Mouse (Mus musculus) large intestine, adult 2 months (tissue): ENCODE data around the gene Lag3. TPM values are rescaled to one million over a fixed set of nuclear protein-coding genes. Genes with fewer than 3 reads are reported as not detected.

ENCODE experiments used
- DNase-seq: peaks from one replicate; pipeline ENCODE4 v3.0.0-alpha.2; 2012; ENCODE audit warnings: low read depth, low spot score
- WGBS: fragments of 180-500 bp; shearing (Covaris S2); methylation state at CpG from one replicate; pipeline ENCODE4 v1.1.7; 2018; 5-methylcytosine and 5-hydroxymethylcytosine counted together
- polyA plus RNA-seq: library from polyadenylated mRNA; depleted of rRNA; stranded (reverse); fragments of >200 nt; gene quantifications from 2 replicates; pipeline ENCODE4 v1.2.3, GENCODE M21; 2012; rRNA removed

Lag3 gene
- polyA plus RNA-seq, 1 experiment = 3.8 TPM

DNA sequence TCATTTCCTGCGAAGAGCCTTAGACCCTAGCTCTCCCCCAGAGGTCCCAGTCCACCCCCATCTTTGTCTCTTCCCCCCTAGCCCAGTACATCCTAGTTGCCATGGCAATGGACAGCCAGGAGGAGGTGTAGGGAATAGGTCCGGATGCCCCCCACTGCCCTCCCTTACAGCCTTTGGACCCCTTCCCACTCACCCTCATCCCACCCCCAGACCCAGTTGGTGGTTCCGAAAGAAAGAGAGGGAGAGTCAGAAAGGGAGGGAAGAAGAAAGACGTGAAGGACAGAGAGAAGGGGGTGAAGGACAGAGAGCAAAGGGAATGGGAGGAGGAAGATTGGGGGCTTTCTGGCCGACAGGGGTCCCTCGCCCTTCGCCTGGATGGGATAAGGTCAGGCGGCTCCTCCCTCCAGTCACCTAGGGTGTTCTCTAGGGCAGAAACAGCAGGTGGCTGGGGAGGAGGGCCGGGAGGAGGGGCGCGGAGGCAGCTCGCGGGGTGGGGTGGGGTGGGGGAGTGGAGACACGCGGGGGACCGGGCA, 48.3 kb downstream of the Lag3 start:
- DNase-seq = no peak
- 1% methylated on average over 15 of the region's 16 CpGs for WGBS

DNA sequence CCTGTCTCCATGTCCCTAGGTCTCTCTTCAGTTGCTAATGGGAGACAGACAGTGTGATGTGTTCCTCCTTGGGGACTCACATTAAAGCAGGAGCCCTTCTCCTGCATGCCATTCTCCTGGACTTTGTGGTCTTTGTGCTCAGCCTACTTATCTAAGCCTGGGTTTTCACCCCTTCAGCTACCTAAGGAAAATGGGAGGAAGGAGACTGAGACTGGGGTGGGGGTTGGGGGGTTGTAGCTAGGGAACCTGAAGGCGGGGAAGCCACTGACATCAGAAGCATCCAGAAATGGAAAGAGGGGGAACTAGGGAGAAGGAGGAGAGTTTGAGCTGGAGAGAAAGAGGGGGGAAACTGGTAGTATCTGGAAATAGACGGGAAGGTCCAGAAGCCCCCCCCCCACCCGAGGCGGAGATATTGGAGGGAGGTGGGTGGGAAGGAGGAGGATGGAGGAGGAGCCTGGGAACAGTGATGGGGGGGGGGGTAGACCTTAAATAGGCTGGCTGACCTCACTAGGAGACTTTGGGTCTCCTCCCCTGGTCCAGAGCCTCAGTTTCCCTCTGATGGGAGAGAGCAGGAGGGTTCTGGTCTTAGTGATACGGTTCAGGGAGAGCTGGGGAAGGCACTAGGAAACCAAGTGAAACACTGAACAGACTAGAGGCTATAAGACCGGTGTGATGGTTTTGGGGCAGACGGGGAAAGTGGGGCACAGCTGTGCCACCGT, 48.9 kb downstream of the Lag3 start:
- 22% methylated on average over 8 of the region's 8 CpGs for WGBS
- DNase-seq = no peak

DNA sequence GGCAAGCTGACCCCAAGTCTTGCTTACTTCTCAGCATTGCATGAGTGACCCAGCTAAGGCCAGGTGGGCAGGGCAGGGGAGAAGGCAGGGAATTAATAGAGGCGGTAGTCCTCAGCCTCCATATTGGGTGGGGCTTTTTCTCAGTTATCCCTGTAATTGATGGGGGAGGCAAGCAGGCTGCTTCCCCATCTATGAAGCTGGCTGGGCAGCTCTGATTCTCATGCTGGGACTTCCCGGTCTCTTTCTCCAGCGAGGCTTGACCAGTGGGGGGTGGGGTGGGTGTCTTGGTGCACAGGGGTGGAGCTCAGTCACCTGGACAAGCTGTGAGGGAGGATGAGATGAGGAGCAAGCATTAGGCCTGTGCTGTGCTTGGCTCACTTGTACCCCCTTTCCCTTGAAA, 49.7 kb downstream of the Lag3 start:
- WGBS = 29% methylated on average over 3 of the region's 3 CpGs
- no peak for DNase-seq

DNA sequence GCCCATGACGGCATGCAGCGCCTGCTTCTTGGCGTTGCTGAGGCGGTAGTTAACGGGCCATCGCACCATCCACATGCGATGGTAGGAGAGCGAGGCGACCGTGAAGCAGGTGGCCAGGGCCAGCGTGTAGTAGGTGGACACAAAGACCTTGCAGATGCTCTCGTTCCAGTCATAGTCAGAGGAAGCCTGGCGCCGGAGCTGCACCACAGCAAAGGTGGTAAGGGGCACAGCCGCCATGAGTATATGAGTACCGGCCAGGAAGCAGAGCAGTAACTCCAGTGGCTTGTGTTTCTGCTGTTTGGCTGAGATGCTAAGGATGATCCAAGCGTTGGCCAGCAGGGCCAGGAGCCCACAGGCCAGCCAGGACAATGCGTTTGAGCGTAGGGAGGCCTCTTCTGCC, 50.2 kb downstream of the Lag3 start:
- no peak for DNase-seq
- WGBS = 85% methylated on average over 19 of the region's 19 CpGs

DNA sequence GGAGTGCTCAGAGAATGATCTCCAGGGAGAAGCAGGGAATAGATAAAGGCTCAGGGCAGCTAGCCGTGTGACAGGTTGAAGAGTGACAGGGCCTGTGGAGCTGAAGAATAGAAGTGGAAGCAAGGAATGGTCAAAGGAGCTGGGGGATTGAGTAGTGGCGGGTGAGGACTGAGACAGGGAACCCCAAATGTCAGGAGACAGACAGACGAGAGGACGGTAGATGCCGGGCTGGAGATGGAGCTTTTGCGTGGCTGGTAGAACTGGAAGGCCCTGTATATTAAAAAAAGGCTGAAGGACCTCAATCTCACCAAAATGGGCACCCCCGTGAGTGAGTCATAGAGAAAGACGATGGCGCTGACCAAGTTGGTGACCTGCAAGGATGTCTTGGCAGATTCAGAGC, 51.0 kb downstream of the Lag3 start:
- WGBS = 87% methylated on average over 9 of the region's 9 CpGs
- no peak for DNase-seq

DNA sequence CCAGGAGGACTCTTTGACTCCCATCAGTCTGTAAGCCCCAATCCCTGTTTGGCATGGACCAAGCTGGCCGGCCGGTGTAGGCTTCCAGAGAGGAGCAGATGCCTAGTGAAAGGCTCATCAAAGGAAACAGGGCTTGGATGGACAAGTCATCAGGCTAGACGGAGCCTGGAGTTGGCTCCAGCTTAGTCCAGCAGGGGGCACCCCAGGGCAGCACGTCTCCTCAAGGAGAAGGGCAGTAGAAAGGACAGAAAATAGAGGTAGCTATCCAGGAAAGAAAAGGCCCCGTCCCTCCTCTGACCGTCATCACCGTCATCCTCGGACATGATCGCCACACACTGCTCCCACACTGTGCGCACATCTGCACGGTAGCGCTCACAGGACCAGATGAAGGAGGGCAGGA, 51.8 kb downstream of the Lag3 start:
- 4% methylated on average over 12 of the region's 12 CpGs for WGBS
- peak; percentile 46 for DNase-seq

DNA sequence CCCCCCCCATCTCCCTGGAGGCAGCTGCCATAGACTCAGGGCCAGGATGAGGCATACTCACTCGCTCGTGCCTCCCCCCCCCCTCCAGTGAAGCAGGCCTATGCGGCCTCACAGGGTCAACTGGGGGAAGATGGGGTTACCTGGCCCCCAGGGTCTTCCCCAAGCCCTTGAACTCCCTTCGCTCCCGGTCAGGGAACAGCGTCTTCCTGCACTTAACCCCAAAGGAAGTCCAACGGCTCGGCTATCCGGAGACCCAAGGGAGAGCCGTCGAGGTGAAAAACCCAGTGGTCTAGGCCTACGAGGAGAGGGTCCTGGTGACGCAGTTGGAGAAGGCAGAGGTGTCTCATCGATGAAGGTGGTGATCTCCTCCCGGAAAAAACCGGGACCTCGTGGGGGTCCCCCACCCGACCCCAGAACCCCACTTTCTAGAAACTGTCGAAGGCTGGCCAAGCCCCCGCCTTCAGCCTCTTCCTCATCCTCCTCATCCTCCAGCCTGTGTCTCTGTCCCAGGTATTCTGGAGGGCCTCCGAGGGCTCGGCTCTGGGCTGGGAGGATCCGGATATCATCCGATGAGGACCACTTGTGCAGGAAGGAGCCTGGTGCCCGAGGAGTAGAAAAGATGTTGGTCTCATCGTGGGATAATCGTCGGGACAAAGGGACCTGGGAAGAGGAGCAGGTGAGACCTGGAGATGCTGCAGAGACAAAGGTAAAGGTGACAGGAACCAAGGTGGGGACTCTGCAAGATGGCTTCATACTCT, 52.8 kb downstream of the Lag3 start:
- DNase-seq = no peak
- WGBS = 75% methylated on average over 28 of the region's 28 CpGs

DNA sequence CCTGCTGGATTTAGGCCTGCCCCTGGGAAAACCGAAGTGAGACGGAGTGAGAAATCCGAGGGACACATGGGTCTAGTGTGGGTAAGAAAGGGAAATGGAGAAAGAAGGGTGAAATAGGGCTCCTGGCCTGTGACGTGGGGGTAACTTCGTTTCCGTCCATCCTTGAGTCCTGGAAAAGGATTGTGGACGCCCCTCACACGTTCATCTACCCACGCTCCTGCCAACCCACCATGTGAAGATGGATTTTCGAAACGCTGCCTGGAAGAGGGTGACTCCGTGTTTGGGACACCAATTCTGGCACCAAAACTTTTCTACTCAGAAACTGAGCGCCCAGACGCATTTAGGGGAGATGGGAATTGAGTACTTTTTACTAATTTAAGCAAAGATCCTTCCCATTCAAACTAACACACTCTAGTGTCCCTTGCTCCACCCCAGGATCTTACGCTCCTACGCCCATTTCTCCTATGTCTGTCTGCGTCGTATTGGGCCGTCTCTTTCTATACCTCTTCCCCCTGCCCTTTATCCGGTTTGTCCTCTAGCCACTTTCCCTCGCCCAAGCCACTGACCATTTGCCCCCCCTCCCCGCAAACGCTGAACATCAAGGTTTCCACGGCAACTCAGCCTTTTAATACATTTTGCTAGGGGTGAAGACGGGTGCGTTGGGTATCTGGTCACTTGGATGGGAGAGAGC, 53.5 kb downstream of the Lag3 start:
- DNase-seq = no peak
- 30% methylated on average over 26 of the region's 26 CpGs for WGBS

DNA sequence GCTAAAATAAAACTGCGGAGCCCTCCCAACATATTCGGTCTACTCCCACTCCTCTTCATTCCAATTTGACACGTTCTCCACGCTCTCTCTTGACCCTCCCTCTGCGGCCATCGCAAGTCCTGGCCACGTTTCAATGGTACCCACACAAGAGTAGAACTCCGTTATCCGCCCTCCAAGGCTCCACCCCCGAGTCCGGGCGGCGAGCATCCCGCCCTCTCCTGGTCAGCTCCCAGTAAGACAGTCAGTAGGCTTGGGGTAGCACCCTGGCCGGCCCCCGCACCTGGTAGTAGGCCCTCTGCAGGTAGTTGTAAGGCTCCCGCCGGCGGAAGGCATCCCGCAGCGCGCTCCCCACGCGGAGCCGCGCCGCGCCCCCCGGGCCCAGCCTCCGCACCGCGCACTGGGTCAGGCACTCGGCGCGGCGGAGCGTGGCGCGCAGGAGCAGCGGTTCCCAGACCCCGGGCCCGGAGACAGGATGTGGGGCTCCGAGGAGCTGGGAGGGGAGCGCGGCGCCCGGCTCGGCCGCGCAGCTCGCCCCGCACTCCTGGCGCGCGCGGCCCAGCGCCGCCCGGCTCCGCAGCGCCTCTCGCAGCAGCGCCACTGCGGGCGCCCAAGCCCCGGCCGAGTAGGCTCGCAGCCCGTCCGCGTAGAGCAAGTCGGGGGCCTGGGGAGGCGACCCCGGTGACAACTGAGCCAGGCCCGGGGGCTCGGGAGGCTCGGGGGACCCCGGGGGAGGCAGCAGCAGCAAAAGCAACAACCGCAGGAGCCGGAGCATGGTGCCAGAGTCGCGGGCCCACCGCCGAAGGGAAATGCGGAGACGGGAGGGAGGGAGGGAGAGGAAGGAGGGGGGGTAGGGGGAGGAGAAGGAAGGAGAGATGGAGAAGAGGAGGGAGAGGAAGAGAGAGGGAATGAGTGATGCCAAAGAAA, 54.3 kb downstream of the Lag3 start, which contains the start of gene P3h3:
Gene P3h3 (minus strand): TSS at position 837 of the 924 bp plus-strand sequence.
- 2% methylated on average over 86 of the region's 86 CpGs for WGBS
- no peak for DNase-seq

DNA sequence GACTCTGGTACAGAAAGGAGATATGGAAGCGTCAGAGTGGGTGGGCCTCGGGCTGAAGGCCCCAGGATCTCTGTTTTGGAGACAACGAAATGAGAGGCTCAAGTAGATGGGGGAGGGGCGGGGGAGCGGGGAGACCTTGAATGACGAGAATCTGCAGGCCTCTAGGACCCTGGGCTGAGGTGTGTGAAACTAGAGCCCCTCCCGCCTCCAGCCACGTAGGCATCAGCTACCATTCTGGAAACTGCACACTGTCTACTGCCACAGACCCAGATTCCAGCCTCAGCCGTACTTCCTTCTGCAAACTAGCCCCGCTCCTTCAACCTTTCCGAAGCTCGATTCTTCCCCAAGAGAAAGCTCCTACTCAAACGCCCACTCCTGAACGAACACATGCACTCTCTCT, 55.2 kb downstream of the Lag3 start:
- no peak for DNase-seq
- WGBS = 33% methylated on average over 14 of the region's 14 CpGs

DNA sequence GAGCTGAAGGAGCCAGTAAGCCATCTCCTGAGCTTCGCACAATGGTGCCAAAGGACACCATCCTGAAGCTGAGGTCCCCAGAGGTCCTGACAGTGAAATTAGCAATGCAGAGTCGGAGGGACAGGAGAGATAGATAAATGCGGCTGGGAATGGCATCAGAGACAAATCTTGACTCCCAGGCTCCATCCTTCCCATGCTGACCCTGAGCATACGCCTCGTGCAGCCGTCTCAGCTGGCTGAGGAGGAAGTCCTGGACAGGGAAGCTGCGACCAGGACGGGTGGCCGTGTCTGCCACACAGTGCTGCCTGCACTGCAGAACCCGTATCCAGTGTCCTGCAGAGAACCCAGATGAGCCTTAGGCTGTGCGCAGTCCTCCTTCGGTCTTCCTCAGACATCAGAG, 56.9 kb downstream of the Lag3 start:
- WGBS = 66% methylated on average over 12 of the region's 12 CpGs

More for the DNA sequence above, 56.9 kb downstream of the Lag3 start:
- no peak for DNase-seq

Other genes starting within 250 kb of the Lag3 start
- gene Lpcat3, start 248.7 kb downstream of the Lag3 start, polyA plus RNA-seq = 211 and 383 TPM in 2 replicates
- 90.6 and 107 TPM in 2 replicates for gene Emg1, start 199.5 kb downstream of the Lag3 start, polyA plus RNA-seq
- 215 and 267 TPM in 2 replicates for gene Phb2, start 199.4 kb downstream of the Lag3 start, polyA plus RNA-seq
- gene Ptpn6, start 173.0 kb downstream of the Lag3 start, polyA plus RNA-seq = 35.0 and 38.7 TPM in 2 replicates
- gene Grcc10, start 170.3 kb downstream of the Lag3 start, polyA plus RNA-seq = 156 TPM in 2 replicates
- not detected in 2 replicates for gene Gm45234, start 155.7 kb downstream of the Lag3 start, polyA plus RNA-seq
- gene Atn1, start 155.2 kb downstream of the Lag3 start, polyA plus RNA-seq = 31.9 and 33.6 TPM in 2 replicates
- 3.2 and 4.2 TPM in 2 replicates for gene Eno2, start 142.0 kb downstream of the Lag3 start, polyA plus RNA-seq
- gene Lrrc23, start 132.0 kb downstream of the Lag3 start, polyA plus RNA-seq = 0.47 and 1.1 TPM in 2 replicates
- 23.9 and 28.5 TPM in 2 replicates for gene Spsb2, start 103.0 kb downstream of the Lag3 start, polyA plus RNA-seq
- 671 and 859 TPM in 2 replicates for gene Tpi1, start 97.4 kb downstream of the Lag3 start, polyA plus RNA-seq
- gene Usp5, start 82.2 kb downstream of the Lag3 start, polyA plus RNA-seq = 58.3 and 64.0 TPM in 2 replicates
- 120 and 146 TPM in 2 replicates for gene Cdca3, start 82.2 kb downstream of the Lag3 start, polyA plus RNA-seq
- 0.11 and 0.12 TPM in 2 replicates for gene Gnb3, start 71.4 kb downstream of the Lag3 start, polyA plus RNA-seq
- 8.3 and 10.5 TPM in 2 replicates for gene P3h3, start 54.0 kb downstream of the Lag3 start, polyA plus RNA-seq
- 1.1 and 1.7 TPM in 2 replicates for gene Gpr162, start 47.7 kb downstream of the Lag3 start, polyA plus RNA-seq
- 6.7 and 7.9 TPM in 2 replicates for gene Cd4, start 23.5 kb downstream of the Lag3 start, polyA plus RNA-seq
- 658 and 1,077 TPM in 2 replicates for gene Ptms, start 8.4 kb upstream of the Lag3 start, polyA plus RNA-seq
- gene Mlf2, start 19.7 kb upstream of the Lag3 start, polyA plus RNA-seq = 350 and 390 TPM in 2 replicates
- gene Cops7a, start 53.8 kb upstream of the Lag3 start, polyA plus RNA-seq = 149 and 151 TPM in 2 replicates
- gene Pianp, start 85.0 kb upstream of the Lag3 start, polyA plus RNA-seq = 2.3 and 3.3 TPM in 2 replicates
- gene Zfp384, start 97.4 kb upstream of the Lag3 start, polyA plus RNA-seq = 39.5 and 59.5 TPM in 2 replicates
- gene Ing4, start 128.1 kb upstream of the Lag3 start, polyA plus RNA-seq = 42.5 and 43.1 TPM in 2 replicates
- 12.5 and 14.6 TPM in 2 replicates for gene Acrbp, start 138.0 kb upstream of the Lag3 start, polyA plus RNA-seq
- 55.4 and 127 TPM in 2 replicates for gene Lpar5, start 156.2 kb upstream of the Lag3 start, polyA plus RNA-seq
- gene Chd4, start 184.3 kb upstream of the Lag3 start, polyA plus RNA-seq = 22.4 and 35.5 TPM in 2 replicates
- gene Nop2, start 220.2 kb upstream of the Lag3 start, polyA plus RNA-seq = 17.7 and 18.4 TPM in 2 replicates
- gene Iffo1, start 233.5 kb upstream of the Lag3 start, polyA plus RNA-seq = 6.3 and 9.4 TPM in 2 replicates